Comparison of ENCODE assay signal across 21 mouse cellular contexts in the genomic region with DNA sequence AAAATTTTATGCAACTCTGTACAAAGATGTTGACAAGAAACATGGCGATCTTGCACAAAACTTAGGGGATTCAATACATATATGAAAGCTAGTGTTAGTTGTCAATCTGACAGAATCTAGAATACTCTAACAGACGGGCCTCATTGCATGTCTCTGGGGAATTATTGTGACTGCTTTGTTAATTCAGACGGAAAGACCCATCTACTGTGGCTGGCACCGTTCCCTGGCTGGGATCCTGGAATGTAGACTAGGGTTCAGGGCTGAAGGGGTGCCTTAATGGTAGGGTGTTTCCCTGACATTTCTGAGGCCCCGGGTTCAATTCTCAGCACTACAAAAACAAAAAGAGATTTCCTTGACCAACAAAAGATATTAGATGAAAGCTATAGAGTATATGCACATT.
A peak's percentile ranks its signal among the peaks of the same experiment; 100 is the strongest.
DNase-seq lines count a peak whose midpoint lies in the region; ATAC-seq and TF ChIP-seq lines count a peak whose summit lies in the region.
"Had no signal": no experiment of that assay in that cellular context is flagged by ENCODE, and none has a peak within 500 bp of the region (broad histone marks: within the 10 kb centered on the region; RNA-seq: fewer than 3 reads in every experiment).

No protein-coding gene starts in this region.

- no peaks in the 10 kb centered on the region for H3K9me3 ChIP-seq in forebrain, embryonic 15.5 days
- no peaks in the 10 kb centered on the region for H3K9me3 ChIP-seq in forebrain, embryonic 13.5 days (replicated peaks)
- no peaks in the 10 kb centered on the region for H3K9me3 ChIP-seq in lung, embryonic 14.5 days (ENCODE audit: low read depth, low read length)
- H3K9me3 ChIP-seq: forebrain, embryonic 10.5 days; heart, embryonic 10.5 days; neural tube, embryonic 15.5 days had no signal

- H3K4me3 ChIP-seq in forebrain, embryonic 15.5 days = no peak overlapping the region
- no peak overlapping the region for H3K4me3 ChIP-seq in forebrain, embryonic 13.5 days
- no peak overlapping the region for H3K4me3 ChIP-seq in lung, embryonic 14.5 days (ENCODE audit: low read depth, low read length)
- H3K4me3 ChIP-seq: forebrain, embryonic 10.5 days; heart, embryonic 10.5 days; myocyte; neural tube, embryonic 15.5 days had no signal

- H3K36me3 ChIP-seq in forebrain, embryonic 15.5 days = no peaks in the 10 kb centered on the region
- no peaks in the 10 kb centered on the region for H3K36me3 ChIP-seq in forebrain, embryonic 13.5 days (ENCODE audit: poor library complexity, severe bottlenecking)
- no peaks in the 10 kb centered on the region for H3K36me3 ChIP-seq in lung, embryonic 14.5 days (ENCODE audit: insufficient read depth)
- H3K36me3 ChIP-seq: forebrain, embryonic 10.5 days; heart, embryonic 10.5 days; neural tube, embryonic 15.5 days had no signal

- no peak for TF ChIP-seq CTCF in lung, embryonic 14.5 days (IDR thresholded peaks at IDR 0.05; ENCODE audit: low read depth)
- TF ChIP-seq CTCF in brain, embryonic 14.5 days (IDR thresholded peaks at IDR 0.05; ENCODE audit: borderline replicate concordance, extremely low read depth, insufficient read depth, insufficient read length) = no peak

- no peak for TF ChIP-seq POLR2A in brain, embryonic 14.5 days (IDR thresholded peaks at IDR 0.05; ENCODE audit: borderline replicate concordance, extremely low read depth, insufficient read depth, insufficient read length, poor library complexity, severe bottlenecking)

- 37% methylated on average over 5 of the region's 5 CpGs for WGBS in forebrain, embryonic 15.5 days
- WGBS in forebrain, embryonic 13.5 days = 50% methylated on average over 5 of the region's 5 CpGs
- WGBS in lung, embryonic 14.5 days = 61% methylated on average over 5 of the region's 5 CpGs

- ATAC-seq in forebrain, embryonic 15.5 days (replicated peaks) = peak; percentile 61; the same call in 1 of the 2 replicates
- no peak for ATAC-seq in forebrain, embryonic 13.5 days
- no peak for ATAC-seq in lung, embryonic 14.5 days (ENCODE audit: insufficient read depth)
- ATAC-seq: intestine, embryonic 16.5 days had no signal

- peak; percentile 5 for DNase-seq in lung, embryonic 14.5 days
- no peak for DNase-seq in lung, postnatal 14 days
- DNase-seq in brain, embryonic 14.5 days (ENCODE audit: low read depth) = peak; percentile 66
- DNase-seq in cerebellum, adult 9-10 months = peak; percentile 38
- DNase-seq in ovary, postnatal 36 days (ENCODE audit: low spot score) = no peak
- DNase-seq in adipocyte (ENCODE audit: low spot score) = no peak
- DNase-seq: adrenal gland, adult 2 months; gastrocnemius, postnatal 36 days; heart, postnatal 10 days; thymus, postnatal 14 days had no signal

- no peaks in the 10 kb centered on the region for H3K27me3 ChIP-seq in forebrain, embryonic 15.5 days
- H3K27me3 ChIP-seq in forebrain, embryonic 13.5 days = no peaks in the 10 kb centered on the region
- H3K27me3 ChIP-seq in lung, embryonic 14.5 days (ENCODE audit: insufficient read depth, low read length) = no peaks in the 10 kb centered on the region
- H3K27me3 ChIP-seq: CH12.LX; neural tube, embryonic 15.5 days had no signal

- no peaks in the 10 kb centered on the region for H3K4me1 ChIP-seq in forebrain, embryonic 15.5 days
- no peaks in the 10 kb centered on the region for H3K4me1 ChIP-seq in forebrain, embryonic 13.5 days
- no peaks in the 10 kb centered on the region for H3K4me1 ChIP-seq in lung, embryonic 14.5 days (ENCODE audit: insufficient read depth)
- H3K4me1 ChIP-seq: forebrain, embryonic 10.5 days; heart, embryonic 10.5 days; neural tube, embryonic 15.5 days had no signal

- no peak overlapping the region for H3K27ac ChIP-seq in forebrain, embryonic 15.5 days (replicated peaks)
- no peak overlapping the region for H3K27ac ChIP-seq in forebrain, embryonic 13.5 days
- no peak overlapping the region for H3K27ac ChIP-seq in lung, embryonic 14.5 days (ENCODE audit: low read depth)
- H3K27ac ChIP-seq: forebrain, embryonic 10.5 days; heart, embryonic 10.5 days; hindbrain, embryonic 14.5 days; liver, embryonic 14.5 days; neural tube, embryonic 15.5 days had no signal

- no peak overlapping the region for H3K4me2 ChIP-seq in forebrain, embryonic 15.5 days (replicated peaks)
- no peak overlapping the region for H3K4me2 ChIP-seq in forebrain, embryonic 13.5 days
- no peak overlapping the region for H3K4me2 ChIP-seq in lung, embryonic 14.5 days
- H3K4me2 ChIP-seq: hindbrain, embryonic 14.5 days; midbrain, embryonic 11.5 days; neural tube, embryonic 15.5 days had no signal

- H3K9ac ChIP-seq in forebrain, embryonic 15.5 days (replicated peaks) = no peak overlapping the region
- H3K9ac ChIP-seq in forebrain, embryonic 13.5 days = no peak overlapping the region
- no peak overlapping the region for H3K9ac ChIP-seq in lung, embryonic 14.5 days
- H3K9ac ChIP-seq: hindbrain, embryonic 14.5 days; liver, embryonic 14.5 days; neural tube, embryonic 15.5 days had no signal

Comparison
In these comparisons a context has a peak if more than half of its experiments do, and no peak if none do; other contexts are left out.
1. DNase-seq: peak in lung, embryonic 14.5 days (single experiment), brain, embryonic 14.5 days (single experiment) and cerebellum, adult 9-10 months (single experiment); none in lung, postnatal 14 days (single experiment), ovary, postnatal 36 days (single experiment) and adipocyte (single experiment).